Comparison of ENCODE assay signal across 20 mouse cellular contexts in the genomic region with DNA sequence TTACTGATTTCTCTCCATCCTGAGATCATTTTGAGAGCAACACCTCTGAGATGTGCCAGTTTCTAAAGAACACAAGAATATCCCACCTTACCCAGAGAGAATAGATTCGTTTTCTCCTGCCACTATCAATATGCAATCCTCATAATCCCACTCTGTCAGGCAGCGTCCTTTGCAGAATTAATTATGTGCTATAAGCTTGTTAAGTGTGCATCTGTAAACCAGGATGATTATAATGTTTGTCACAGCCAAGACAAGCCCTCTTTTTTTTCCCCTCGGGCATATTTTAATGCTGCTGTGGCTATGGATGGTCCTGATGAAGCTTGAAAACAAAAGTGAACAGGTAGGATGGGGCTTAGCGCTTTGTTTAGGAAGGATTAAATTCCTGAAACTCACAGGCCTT.
DNase-seq lines count a peak whose midpoint lies in the region; ATAC-seq lines count a peak whose summit lies in the region.
"Had no signal": no experiment of that assay in that cellular context is flagged by ENCODE, and none has a peak within 500 bp of the region (broad histone marks: within the 10 kb centered on the region; RNA-seq: fewer than 3 reads in every experiment).

No protein-coding gene starts in this region.

- peak overlapping the region; percentile 33 for H3K27ac ChIP-seq in neural tube, embryonic 13.5 days (replicated peaks)
- H3K27ac ChIP-seq in forebrain, embryonic 16.5 days (ENCODE audit: low read length) = peak overlapping the region; percentile 17
- peak overlapping the region; percentile 16; the same call in 1 of the 2 replicates for H3K27ac ChIP-seq in limb, embryonic 10.5 days
- peak overlapping the region; percentile 83 for H3K27ac ChIP-seq in midbrain, embryonic 16.5 days (ENCODE audit: low read length)
- H3K27ac ChIP-seq: heart, embryonic 10.5 days; left cerebral cortex, adult 2 months; limb, embryonic 12.5 days; liver, embryonic 12.5 days had no signal

- no peaks in the 10 kb centered on the region for H3K36me3 ChIP-seq in neural tube, embryonic 13.5 days
- H3K36me3 ChIP-seq in forebrain, embryonic 16.5 days (ENCODE audit: control insufficient read depth, insufficient read depth) = no peaks in the 10 kb centered on the region
- no peaks in the 10 kb centered on the region for H3K36me3 ChIP-seq in limb, embryonic 10.5 days
- no peaks in the 10 kb centered on the region for H3K36me3 ChIP-seq in midbrain, embryonic 16.5 days (ENCODE audit: control insufficient read depth, insufficient read depth, low read length)
- H3K36me3 ChIP-seq: limb, embryonic 12.5 days; liver, embryonic 12.5 days had no signal

- no peak for DNase-seq in neural tube, embryonic 10.5 days (ENCODE audit: extremely low spot score, low spot score)
- no peak for DNase-seq in limb, embryonic 10.5 days (ENCODE audit: low spot score)
- DNase-seq in gastrocnemius, postnatal 10 days = no peak
- no peak for DNase-seq in left cerebral cortex, postnatal 14 days (ENCODE audit: low spot score in 2 of 2)
- DNase-seq in lung, adult 18-20 months = no peak
- DNase-seq: B cell, adult 2 months; cerebellum, adult 18-20 months; kidney, adult 2 months; kidney, postnatal 10 days; lung, embryonic 14.5 days; lung, postnatal 4 days; thymus, postnatal 4 days had no signal

- 53% methylated on average over 4 of the region's 4 CpGs for WGBS in neural tube, embryonic 13.5 days
- WGBS in forebrain, embryonic 16.5 days = 8% methylated on average over 4 of the region's 4 CpGs
- 72% methylated on average over 4 of the region's 4 CpGs for WGBS in limb, embryonic 10.5 days
- WGBS in midbrain, embryonic 16.5 days = 15% methylated on average over 4 of the region's 4 CpGs

- no peak overlapping the region for H3K4me2 ChIP-seq in neural tube, embryonic 13.5 days
- H3K4me2 ChIP-seq in forebrain, embryonic 16.5 days (ENCODE audit: low read length) = no peak overlapping the region
- peak overlapping the region; percentile 5 for H3K4me2 ChIP-seq in midbrain, embryonic 16.5 days (ENCODE audit: low read length)
- H3K4me2 ChIP-seq: limb, embryonic 12.5 days; liver, embryonic 12.5 days; lung, embryonic 14.5 days had no signal

- no peak overlapping the region for H3K4me3 ChIP-seq in neural tube, embryonic 13.5 days
- H3K4me3 ChIP-seq in forebrain, embryonic 16.5 days (replicated peaks; ENCODE audit: low read length) = no peak overlapping the region
- H3K4me3 ChIP-seq in limb, embryonic 10.5 days = no peak overlapping the region
- H3K4me3 ChIP-seq in midbrain, embryonic 16.5 days (ENCODE audit: low read depth, low read length) = no peak overlapping the region
- H3K4me3 ChIP-seq: heart, embryonic 10.5 days; left cerebral cortex, adult 2 months; limb, embryonic 12.5 days; liver, embryonic 12.5 days had no signal

- H3K4me1 ChIP-seq in neural tube, embryonic 13.5 days (replicated peaks) = peaks cover 18% of the 10 kb centered on the region
- peaks cover 17% of the 10 kb centered on the region for H3K4me1 ChIP-seq in forebrain, embryonic 16.5 days (replicated peaks; ENCODE audit: control insufficient read depth, insufficient read depth, low read length)
- peaks cover 33% of the 10 kb centered on the region for H3K4me1 ChIP-seq in limb, embryonic 10.5 days
- peaks cover 26% of the 10 kb centered on the region for H3K4me1 ChIP-seq in midbrain, embryonic 16.5 days (ENCODE audit: control insufficient read depth, insufficient read depth, low read length)
- H3K4me1 ChIP-seq: heart, embryonic 10.5 days; liver, embryonic 12.5 days had no signal

- intact Hi-C loops in left cerebral cortex, postnatal 14 days (cut with DNase I) = no loop called here

- H3K9me3 ChIP-seq in neural tube, embryonic 13.5 days = no peaks in the 10 kb centered on the region
- H3K9me3 ChIP-seq in forebrain, embryonic 16.5 days (ENCODE audit: control insufficient read depth, low read length) = no peaks in the 10 kb centered on the region
- H3K9me3 ChIP-seq in limb, embryonic 10.5 days (replicated peaks) = no peaks in the 10 kb centered on the region
- no peaks in the 10 kb centered on the region for H3K9me3 ChIP-seq in midbrain, embryonic 16.5 days (replicated peaks; ENCODE audit: control insufficient read depth, low read length, poor library complexity, severe bottlenecking)
- H3K9me3 ChIP-seq: limb, embryonic 12.5 days; liver, embryonic 12.5 days had no signal

- H3K9ac ChIP-seq in neural tube, embryonic 13.5 days = no peak overlapping the region
- H3K9ac ChIP-seq in forebrain, embryonic 16.5 days (replicated peaks; ENCODE audit: low read depth, low read length) = no peak overlapping the region
- H3K9ac ChIP-seq in midbrain, embryonic 16.5 days (ENCODE audit: low read depth, low read length) = peak overlapping the region; percentile 48; the same call in 1 of the 2 replicates
- H3K9ac ChIP-seq: limb, embryonic 12.5 days; liver, embryonic 12.5 days; lung, embryonic 14.5 days had no signal

- H3K27me3 ChIP-seq in neural tube, embryonic 13.5 days = no peaks in the 10 kb centered on the region
- H3K27me3 ChIP-seq in forebrain, embryonic 16.5 days (replicated peaks; ENCODE audit: control insufficient read depth, insufficient read depth, low read length) = no peaks in the 10 kb centered on the region
- no peaks in the 10 kb centered on the region for H3K27me3 ChIP-seq in limb, embryonic 10.5 days (ENCODE audit: low read depth, poor library complexity, severe bottlenecking)
- no peaks in the 10 kb centered on the region for H3K27me3 ChIP-seq in midbrain, embryonic 16.5 days (ENCODE audit: control insufficient read depth, insufficient read depth, low read depth, low read length)
- H3K27me3 ChIP-seq: limb, embryonic 12.5 days; liver, embryonic 12.5 days had no signal

- no peak for ATAC-seq in neural tube, embryonic 13.5 days (ENCODE audit: low read depth)
- ATAC-seq in forebrain, embryonic 16.5 days = peak; percentile 46
- peak; percentile 68 for ATAC-seq in midbrain, embryonic 16.5 days
- ATAC-seq: inflammation-experienced regulatory T-cells, adult 6 months; liver, embryonic 12.5 days had no signal

Comparison
In these comparisons a context has a peak if more than half of its experiments do, and no peak if none do; other contexts are left out.
1. H3K27ac ChIP-seq: peak in every context shown above with its lines; median percentile 83 in midbrain, embryonic 16.5 days; 33 in neural tube, embryonic 13.5 days; 17 in forebrain, embryonic 16.5 days; 16 in limb, embryonic 10.5 days.